Mouse (Mus musculus): ENCODE data around the gene Gm6217. TPM values are rescaled to one million over a fixed set of nuclear protein-coding genes. Genes with fewer than 3 reads are reported as not detected.
A peak's percentile ranks its signal among the peaks of the same experiment; 100 is the strongest.
"Not testable (repeated sequence)": the region's sequence is repeated elsewhere in the genome, so short reads cannot be mapped to it uniquely, and the experiment has no call there.

Gene Gm6217
- total and polyA plus RNA-seq, 2 experiments from 2014 or later: not detected

DNA sequence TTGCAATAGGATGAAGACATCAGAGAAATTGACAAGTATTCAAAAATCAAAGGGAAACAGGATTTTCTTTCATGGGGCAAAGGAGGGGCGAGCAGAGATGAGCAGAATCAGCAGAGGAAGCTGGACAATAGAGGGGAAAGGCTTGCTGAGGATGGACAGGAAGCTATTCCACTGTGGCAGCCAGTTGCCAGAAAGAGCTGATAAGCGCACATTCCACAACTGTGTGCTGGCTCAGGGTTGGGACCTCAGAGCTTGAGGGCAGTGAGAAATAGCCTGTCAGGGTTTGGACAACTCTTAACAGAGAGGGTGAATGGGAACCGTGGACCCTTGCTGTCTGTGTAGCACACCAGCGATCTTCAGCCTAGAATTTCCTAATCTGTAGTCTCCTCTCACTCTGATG lies 40.8 kb upstream of the Gm6217 start:
- H3K27me3 ChIP-seq (ENCODE audit: control insufficient read depth, insufficient read depth, low read length): no peaks in the 10 kb centered on the region

DNA sequence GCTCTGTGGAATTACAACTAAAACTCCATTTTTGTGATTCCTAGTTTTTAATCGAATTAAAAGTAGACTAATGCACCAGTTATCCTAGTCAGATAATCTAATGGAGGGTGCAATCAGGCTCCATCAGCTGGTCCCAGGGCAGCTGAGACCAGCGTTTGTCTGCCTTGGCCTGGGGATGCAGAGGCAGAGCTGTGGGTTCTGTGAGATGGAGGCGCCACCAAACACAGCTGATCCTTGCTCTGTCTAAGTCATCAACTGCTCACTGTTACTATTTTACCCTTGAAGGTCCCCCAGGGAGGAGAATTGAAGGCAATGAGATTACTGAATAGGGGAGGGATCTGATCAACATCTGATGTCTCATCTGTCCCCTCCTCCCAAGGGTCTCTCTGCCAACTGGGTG lies 35.2 kb upstream of the Gm6217 start:
- Histone ChIP-seq H3K9me3 (replicated peaks; ENCODE audit: control insufficient read depth, low read length) (no peaks in the 10 kb centered on the region), H3K4me1 (ENCODE audit: control insufficient read depth, insufficient read depth) (0 out of 2 replicates have a peak, but pooled peaks cover 5% of the 10 kb centered on the region), H3K36me3 (replicated peaks; ENCODE audit: control insufficient read depth, insufficient read depth, low read length) (no peaks in the 10 kb centered on the region), H3K4me3 (ENCODE audit: low read depth, low read length) (no peak overlapping the region), H3K4me2 (ENCODE audit: low read depth, low read length) (no peak overlapping the region), H3K27me3 (ENCODE audit: control insufficient read depth, insufficient read depth, low read length) (no peaks in the 10 kb centered on the region), H3K9ac (replicated peaks; ENCODE audit: low read depth, low read length) (no peak overlapping the region), H3K27ac (ENCODE audit: low read depth) (no peak overlapping the region)
- ATAC-seq (ENCODE audit: insufficient read depth, low read depth) (no peak), DNase-seq (ENCODE audit: low spot score) (no peak)
- TF ChIP-seq EP300 (IDR thresholded peaks at IDR 0.05; ENCODE audit: low read depth): no peak
- TF ChIP-seq CTCF (IDR thresholded peaks at IDR 0.05; ENCODE audit: low read depth): no peak
- WGBS: 65% methylated on average over 3 of the region's 3 CpGs

More for the DNA sequence above, 40.8 kb upstream of the Gm6217 start:
- H3K4me1 ChIP-seq (ENCODE audit: control insufficient read depth, insufficient read depth): peaks cover 16% of the 10 kb centered on the region; the same call in 1 of the 2 replicates
- H3K36me3 ChIP-seq (replicated peaks; ENCODE audit: control insufficient read depth, insufficient read depth, low read length): no peaks in the 10 kb centered on the region
- ATAC-seq (ENCODE audit: insufficient read depth, low read depth) (peak; percentile 90), DNase-seq (ENCODE audit: low spot score) (peak; percentile 82)
- 0 out of 2 replicates have a peak overlapping the region, but pooled peaks have one; percentile 25 for H3K9ac ChIP-seq (replicated peaks; ENCODE audit: low read depth, low read length)
- WGBS: 5% methylated on average over 4 of the region's 4 CpGs
- 0 out of 2 replicates have a peak overlapping the region, but pooled peaks have one; percentile 34 for H3K4me2 ChIP-seq (ENCODE audit: low read depth, low read length)
- H3K27ac ChIP-seq (ENCODE audit: low read depth): peak overlapping the region; percentile 50
- H3K9me3 ChIP-seq (replicated peaks; ENCODE audit: control insufficient read depth, low read length): no peaks in the 10 kb centered on the region
- no peak overlapping the region for H3K4me3 ChIP-seq (ENCODE audit: low read depth, low read length)
- TF ChIP-seq CTCF (IDR thresholded peaks at IDR 0.05; ENCODE audit: low read depth): no peak
- no peak for TF ChIP-seq EP300 (IDR thresholded peaks at IDR 0.05; ENCODE audit: low read depth)

DNA sequence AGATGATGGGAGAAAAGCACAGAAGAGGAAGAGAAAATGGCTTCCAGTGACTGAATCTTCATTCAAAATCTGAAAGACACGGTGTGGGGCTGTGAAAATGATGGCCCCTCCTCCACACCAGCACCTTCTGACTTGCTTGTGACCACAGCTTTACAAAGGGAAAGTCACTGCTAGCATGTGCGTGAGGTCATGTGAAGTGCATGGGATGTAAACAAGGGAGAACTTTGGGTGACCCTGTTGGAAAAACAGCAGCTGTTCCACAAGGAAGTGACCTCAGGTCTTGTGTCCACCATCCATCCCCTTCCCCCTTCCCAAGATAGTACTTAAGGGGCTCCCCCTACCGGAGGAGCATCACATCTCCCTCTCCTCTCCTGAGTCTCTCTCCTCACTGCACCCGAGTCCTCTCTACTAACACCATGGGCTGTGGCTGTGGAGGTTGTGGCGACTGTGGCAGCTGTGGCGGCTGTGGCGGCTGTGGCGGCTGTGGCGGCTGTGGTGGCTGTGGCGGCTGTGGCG lies 28.7 kb upstream of the Gm6217 start, which contains the start of gene Gm47955:
Gm47955 (plus strand) TSS at position 417 of the 516 bp plus-strand sequence.
- H3K36me3 ChIP-seq (replicated peaks; ENCODE audit: control insufficient read depth, insufficient read depth, low read length): no peaks in the 10 kb centered on the region
- DNase-seq (ENCODE audit: low spot score): no peak
- no peaks in the 10 kb centered on the region for H3K4me1 ChIP-seq (ENCODE audit: control insufficient read depth, insufficient read depth)
- TF ChIP-seq CTCF (IDR thresholded peaks at IDR 0.05; ENCODE audit: low read depth) (no peak), EP300 (IDR thresholded peaks at IDR 0.05; ENCODE audit: low read depth) (no peak)
- no peak within 1 kb of the TSS for H3K4me3 ChIP-seq (ENCODE audit: low read depth, low read length)
- no peak within 1 kb of the TSS for H3K4me2 ChIP-seq (ENCODE audit: low read depth, low read length)
- H3K9ac ChIP-seq (replicated peaks; ENCODE audit: low read depth, low read length): no peak within 1 kb of the TSS
- H3K27me3 ChIP-seq (ENCODE audit: control insufficient read depth, insufficient read depth, low read length): no peaks in the 10 kb centered on the region
- 77% methylated on average over 11 of the region's 11 CpGs for WGBS
- ATAC-seq (ENCODE audit: insufficient read depth, low read depth): no peak
- H3K9me3 ChIP-seq (replicated peaks; ENCODE audit: control insufficient read depth, low read length): no peaks in the 10 kb centered on the region
- H3K27ac ChIP-seq (ENCODE audit: low read depth): no peak within 1 kb of the TSS

DNA sequence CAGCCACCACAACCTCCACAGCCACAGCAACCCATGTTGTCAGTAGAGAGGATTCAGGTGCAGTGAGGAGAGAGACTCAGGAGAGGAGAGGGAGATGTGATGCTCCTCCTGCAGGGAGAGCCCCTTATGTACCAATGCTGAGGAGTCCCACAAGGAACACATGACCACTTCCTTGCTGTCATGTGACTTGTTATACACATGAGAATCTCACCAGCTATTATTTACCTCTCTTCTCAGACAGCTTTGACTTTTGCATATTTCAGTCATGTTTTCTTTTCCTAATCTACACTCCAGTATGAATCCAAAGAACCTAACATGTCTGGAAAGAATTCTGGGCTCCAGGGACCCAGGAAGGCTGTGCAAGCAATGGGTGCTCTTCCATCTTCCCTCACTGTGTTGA lies 24.7 kb upstream of the Gm6217 start, which contains the start of gene Gm7544:
Gm7544 (minus strand) TSS at position 101 of the 400 bp plus-strand sequence.
- not testable (repeated sequence) for H3K36me3 ChIP-seq (replicated peaks; ENCODE audit: control insufficient read depth, insufficient read depth, low read length); H3K27me3 ChIP-seq (ENCODE audit: control insufficient read depth, insufficient read depth, low read length); DNase-seq (ENCODE audit: low spot score); H3K4me1 ChIP-seq (ENCODE audit: control insufficient read depth, insufficient read depth); H3K9me3 ChIP-seq (replicated peaks; ENCODE audit: control insufficient read depth, low read length); H3K9ac ChIP-seq (replicated peaks; ENCODE audit: low read depth, low read length); ATAC-seq (ENCODE audit: insufficient read depth, low read depth); H3K4me3 ChIP-seq (ENCODE audit: low read depth, low read length); H3K27ac ChIP-seq (ENCODE audit: low read depth); H3K4me2 ChIP-seq (ENCODE audit: low read depth, low read length)

DNA sequence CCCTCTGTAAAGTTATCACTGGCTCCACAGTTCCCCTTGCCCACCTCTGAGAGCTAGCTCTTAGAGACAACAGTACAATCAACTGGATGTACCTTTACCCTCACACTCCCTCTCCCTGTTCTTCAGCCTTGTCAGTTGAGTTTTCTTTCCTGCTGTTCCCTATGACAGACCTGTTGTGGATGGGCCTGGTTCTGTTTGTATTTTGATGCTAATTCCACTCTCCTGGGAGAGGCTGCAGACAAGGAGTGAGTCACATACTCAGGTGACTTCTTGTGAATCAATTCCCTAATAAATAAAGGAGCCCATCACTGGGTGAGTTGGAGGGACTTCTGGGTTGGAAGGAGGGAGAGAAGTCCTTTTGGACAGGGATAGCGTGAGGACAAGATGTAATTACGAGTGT lies 17.4 kb upstream of the Gm6217 start:
- Histone ChIP-seq H3K9me3 (replicated peaks; ENCODE audit: control insufficient read depth, low read length) (no peaks in the 10 kb centered on the region), H3K27me3 (ENCODE audit: control insufficient read depth, insufficient read depth, low read length) (no peaks in the 10 kb centered on the region), H3K4me2 (ENCODE audit: low read depth, low read length) (no peak overlapping the region), H3K9ac (replicated peaks; ENCODE audit: low read depth, low read length) (no peak overlapping the region), H3K4me1 (ENCODE audit: control insufficient read depth, insufficient read depth) (no peaks in the 10 kb centered on the region), H3K36me3 (replicated peaks; ENCODE audit: control insufficient read depth, insufficient read depth, low read length) (no peaks in the 10 kb centered on the region), H3K4me3 (ENCODE audit: low read depth, low read length) (no peak overlapping the region), H3K27ac (ENCODE audit: low read depth) (no peak overlapping the region)
- TF ChIP-seq CTCF (IDR thresholded peaks at IDR 0.05; ENCODE audit: low read depth): no peak
- no peak for TF ChIP-seq EP300 (IDR thresholded peaks at IDR 0.05; ENCODE audit: low read depth)
- 97% methylated on average over 2 of the region's 2 CpGs for WGBS
- ATAC-seq (ENCODE audit: insufficient read depth, low read depth) (no peak), DNase-seq (ENCODE audit: low spot score) (no peak)

DNA sequence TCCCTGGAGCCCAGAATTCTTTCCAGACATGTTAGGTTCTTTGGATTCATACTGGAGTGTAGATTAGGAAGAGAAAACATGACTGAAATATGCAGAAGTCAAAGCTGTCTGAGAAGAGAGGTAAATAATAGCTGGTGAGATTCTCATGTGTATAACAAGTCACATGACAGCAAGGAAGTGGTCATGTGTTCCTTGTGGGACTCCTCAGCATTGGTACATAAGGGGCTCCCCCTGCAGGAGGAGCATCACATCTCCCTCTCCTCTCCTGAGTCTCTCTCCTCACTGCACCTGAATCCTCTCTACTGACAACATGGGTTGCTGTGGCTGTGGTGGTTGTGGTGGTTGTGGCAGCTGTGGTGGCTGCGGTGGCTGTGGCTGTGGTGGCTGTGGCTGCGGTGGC lies 14.8 kb upstream of the Gm6217 start:
- H3K9me3 ChIP-seq (replicated peaks; ENCODE audit: control insufficient read depth, low read length); ATAC-seq (ENCODE audit: insufficient read depth, low read depth); H3K4me3 ChIP-seq (ENCODE audit: low read depth, low read length); DNase-seq (ENCODE audit: low spot score); H3K27me3 ChIP-seq (ENCODE audit: control insufficient read depth, insufficient read depth, low read length); H3K4me2 ChIP-seq (ENCODE audit: low read depth, low read length); H3K36me3 ChIP-seq (replicated peaks; ENCODE audit: control insufficient read depth, insufficient read depth, low read length); H3K4me1 ChIP-seq (ENCODE audit: control insufficient read depth, insufficient read depth); H3K9ac ChIP-seq (replicated peaks; ENCODE audit: low read depth, low read length); H3K27ac ChIP-seq (ENCODE audit: low read depth): not testable (repeated sequence)
- WGBS: 100% methylated on average over 2 of the region's 2 CpGs

DNA sequence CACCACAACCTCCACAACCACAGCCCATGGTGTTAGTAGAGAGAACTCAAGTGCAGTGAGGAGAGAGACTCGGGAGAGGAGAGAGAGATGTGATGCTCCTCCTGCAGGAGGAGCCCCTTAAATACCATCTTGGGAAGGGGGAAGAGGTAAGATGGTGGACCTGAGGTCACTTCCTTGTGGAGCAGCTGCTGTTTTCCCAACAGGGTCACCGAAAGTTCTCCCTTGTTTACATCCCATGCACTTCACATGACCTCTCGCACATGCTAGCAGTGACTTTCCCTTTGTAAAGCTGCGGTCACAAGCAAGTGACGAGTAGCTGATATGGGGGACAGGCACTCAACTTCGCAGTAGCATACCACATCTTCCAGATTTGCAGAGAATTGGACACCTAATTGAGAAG lies 12.1 kb upstream of the Gm6217 start, which contains the start of gene A030003K21Rik:
A030003K21Rik (minus strand) TSS at position 94 of the 400 bp plus-strand sequence.
- H3K27ac ChIP-seq (ENCODE audit: low read depth); H3K36me3 ChIP-seq (replicated peaks; ENCODE audit: control insufficient read depth, insufficient read depth, low read length); ATAC-seq (ENCODE audit: insufficient read depth, low read depth); H3K4me3 ChIP-seq (ENCODE audit: low read depth, low read length); H3K9me3 ChIP-seq (replicated peaks; ENCODE audit: control insufficient read depth, low read length); H3K4me1 ChIP-seq (ENCODE audit: control insufficient read depth, insufficient read depth); H3K9ac ChIP-seq (replicated peaks; ENCODE audit: low read depth, low read length); DNase-seq (ENCODE audit: low spot score); H3K27me3 ChIP-seq (ENCODE audit: control insufficient read depth, insufficient read depth, low read length); H3K4me2 ChIP-seq (ENCODE audit: low read depth, low read length): not testable (repeated sequence)
- no CpG with 5 or more reads among the region's 6 CpGs for WGBS

DNA sequence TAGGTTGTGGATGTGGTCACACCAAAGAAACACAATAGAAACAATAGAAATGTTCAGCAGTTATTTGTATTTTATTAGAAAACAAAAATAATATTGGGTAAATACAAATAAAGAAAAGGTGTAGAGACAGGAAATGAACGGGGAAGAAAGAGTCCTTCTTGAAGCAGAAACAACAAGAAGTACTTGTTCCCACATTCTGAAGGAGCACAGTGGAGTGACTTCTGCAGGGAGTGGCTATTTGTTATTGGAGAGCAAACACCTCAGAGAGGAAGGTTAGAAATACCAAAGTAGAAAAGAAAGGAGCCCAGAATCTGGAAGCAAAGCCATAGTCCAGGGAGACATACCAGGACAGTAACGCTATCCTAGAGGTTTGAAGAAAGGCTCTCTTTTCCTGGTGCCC lies 11.3 kb upstream of the Gm6217 start:
- ATAC-seq (ENCODE audit: insufficient read depth, low read depth): not testable (repeated sequence)

More for the DNA sequence above, 11.3 kb upstream of the Gm6217 start:
- H3K4me3 ChIP-seq (ENCODE audit: low read depth, low read length); H3K27me3 ChIP-seq (ENCODE audit: control insufficient read depth, insufficient read depth, low read length); H3K9ac ChIP-seq (replicated peaks; ENCODE audit: low read depth, low read length); H3K4me1 ChIP-seq (ENCODE audit: control insufficient read depth, insufficient read depth); H3K36me3 ChIP-seq (replicated peaks; ENCODE audit: control insufficient read depth, insufficient read depth, low read length); H3K27ac ChIP-seq (ENCODE audit: low read depth); DNase-seq (ENCODE audit: low spot score); H3K4me2 ChIP-seq (ENCODE audit: low read depth, low read length); H3K9me3 ChIP-seq (replicated peaks; ENCODE audit: control insufficient read depth, low read length): not testable (repeated sequence)
- WGBS: 86% methylated on average over 2 of the region's 2 CpGs

Measured in heart, postnatal 0 days (tissue).